Comparison of ENCODE assay signal across 8 mouse cellular contexts in the genomic region with DNA sequence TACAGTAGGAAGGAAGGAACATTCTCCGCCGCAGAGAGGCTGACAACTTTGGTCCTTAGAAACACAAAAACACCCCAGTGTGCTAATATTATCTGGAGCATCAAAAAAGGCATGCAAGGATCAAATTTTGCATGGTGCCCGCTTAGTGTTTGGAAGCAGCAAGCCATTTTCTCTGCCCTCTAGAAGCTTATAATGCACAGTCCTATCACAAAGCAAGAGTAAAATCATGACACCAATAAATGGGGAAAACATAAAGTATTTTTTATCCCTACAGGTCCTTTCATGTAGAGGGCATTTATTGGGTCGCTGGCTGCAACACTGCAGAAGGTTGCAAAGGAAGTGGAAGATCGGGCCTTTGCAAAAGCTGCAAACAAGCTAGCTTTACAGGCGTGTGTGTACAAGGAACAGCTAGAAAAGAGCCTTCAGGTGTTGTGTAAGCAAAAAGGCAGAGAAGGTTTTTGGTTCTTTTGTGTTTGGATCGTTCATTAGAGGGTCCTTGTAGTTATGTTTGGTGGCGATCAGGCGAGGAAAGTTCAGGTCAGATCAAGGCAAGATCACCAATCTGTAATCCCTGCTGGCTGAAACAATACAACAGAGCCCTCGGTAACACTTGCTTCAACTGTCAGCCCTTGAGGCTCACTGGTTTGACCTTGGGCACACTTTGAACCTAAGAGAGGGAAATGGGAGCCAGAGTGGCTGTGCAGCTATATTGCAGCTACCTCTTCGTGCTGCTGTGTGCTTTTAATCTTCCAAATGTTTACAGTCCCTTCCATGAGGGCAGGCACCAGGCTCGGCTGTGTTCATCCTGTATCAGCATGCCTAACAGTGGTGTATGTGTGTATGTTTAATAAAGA. TPM values are rescaled to one million over a fixed set of nuclear protein-coding genes. Genes with fewer than 3 reads are reported as not detected.
DNase-seq lines count a peak whose midpoint lies in the region; ATAC-seq and TF ChIP-seq lines count a peak whose summit lies in the region.
"Had no signal": no experiment of that assay in that cellular context is flagged by ENCODE, and none has a peak within 500 bp of the region (broad histone marks: within the 10 kb centered on the region; RNA-seq: fewer than 3 reads in every experiment).

No protein-coding gene starts in this region.

- WGBS in hindbrain, embryonic 16.5 days: 6% methylated on average over 12 of the region's 12 CpGs
- 7% methylated on average over 12 of the region's 12 CpGs for WGBS in midbrain, embryonic 12.5 days

- no peak for TF ChIP-seq CTCF in cortical plate, adult 2 months (IDR thresholded peaks at IDR 0.05; ENCODE audit: extremely low read depth, insufficient read depth, low read length)

- no peaks in the 10 kb centered on the region for H3K27me3 ChIP-seq in hindbrain, embryonic 16.5 days (replicated peaks; ENCODE audit: control insufficient read depth, insufficient read depth, low read length)
- no peaks in the 10 kb centered on the region for H3K27me3 ChIP-seq in midbrain, embryonic 12.5 days

- no peak; the same call in 1 of the 2 replicates for ATAC-seq in hindbrain, embryonic 16.5 days
- no peak for ATAC-seq in midbrain, embryonic 12.5 days (ENCODE audit: low FRiP score, low read depth)

- DNase-seq in right cerebral cortex, postnatal 25 days: peak; percentile 25
- no peak for DNase-seq in right cerebral cortex, postnatal 36 days (ENCODE audit: low spot score in 2 of 2)
- no peak for DNase-seq in urinary bladder, postnatal 14 days (ENCODE audit: low spot score)
- DNase-seq in thymus, postnatal 36 days: no peak

- H3K9ac ChIP-seq in hindbrain, embryonic 16.5 days (ENCODE audit: low read depth, low read length): peak overlapping the region; percentile 99
- H3K9ac ChIP-seq in midbrain, embryonic 12.5 days (replicated peaks): peak overlapping the region; percentile 93

- peak overlapping the region; percentile 75 for H3K4me2 ChIP-seq in hindbrain, embryonic 16.5 days (ENCODE audit: low read length)
- peak overlapping the region; percentile 69 for H3K4me2 ChIP-seq in midbrain, embryonic 12.5 days (replicated peaks)

- peak overlapping the region; percentile 53; the same call in 1 of the 2 replicates for H3K27ac ChIP-seq in cortical plate, adult 2 months (ENCODE audit: insufficient read depth, low read length)
- peak overlapping the region; percentile 98 for H3K27ac ChIP-seq in hindbrain, embryonic 16.5 days (ENCODE audit: low read depth, low read length)
- H3K27ac ChIP-seq in midbrain, embryonic 12.5 days (replicated peaks): peak overlapping the region; percentile 97

- peaks cover 6% of the 10 kb centered on the region for H3K4me1 ChIP-seq in cortical plate, adult 2 months (ENCODE audit: control insufficient read depth, insufficient read depth, low read length)
- H3K4me1 ChIP-seq in hindbrain, embryonic 16.5 days (ENCODE audit: control insufficient read depth, insufficient read depth, low read depth, low read length): peaks cover 30% of the 10 kb centered on the region
- peaks cover 39% of the 10 kb centered on the region for H3K4me1 ChIP-seq in midbrain, embryonic 12.5 days

- H3K9me3 ChIP-seq in hindbrain, embryonic 16.5 days (ENCODE audit: control insufficient read depth, low read length): no peaks in the 10 kb centered on the region
- no peaks in the 10 kb centered on the region for H3K9me3 ChIP-seq in midbrain, embryonic 12.5 days

- H3K36me3 ChIP-seq in hindbrain, embryonic 16.5 days (ENCODE audit: control insufficient read depth, insufficient read depth, low read length): no peaks in the 10 kb centered on the region
- H3K36me3 ChIP-seq in midbrain, embryonic 12.5 days: no peaks in the 10 kb centered on the region

- peak overlapping the region; percentile 74 for H3K4me3 ChIP-seq in cortical plate, adult 2 months (ENCODE audit: insufficient read depth, low read length)
- H3K4me3 ChIP-seq in hindbrain, embryonic 16.5 days (ENCODE audit: low read length): peak overlapping the region; percentile 95
- H3K4me3 ChIP-seq in midbrain, embryonic 12.5 days: peak overlapping the region; percentile 90

- no peak for TF ChIP-seq POLR2A in cortical plate, adult 2 months (IDR thresholded peaks at IDR 0.05; ENCODE audit: extremely low read depth, insufficient read depth, low read length)

RNA-seq across cellular contexts. Expression of gene Upp2, which starts 1.0 kb away (rescaled TPM):
- polyA plus RNA-seq in cortical plate, adult 2 months (2012; rRNA removed): 38.1 and 41.1 TPM in 2 replicates
- polyA plus RNA-seq in hindbrain, embryonic 16.5 days (2015; fragmentation: Nextera tagmentation; extraction: Ambion mirVana): 14.6 and 15.1 TPM in 2 replicates
- 7.4 and 8.1 TPM in 2 replicates for polyA plus RNA-seq in midbrain, embryonic 12.5 days (2016; fragmentation: Nextera tagmentation; extraction: Ambion mirVana)
- polyA plus RNA-seq: erythroblast, embryonic 14.5 days had no signal

RNA-seq across cellular contexts. Expression of gene Acvr1, which starts 1.1 kb away (rescaled TPM):
- 19.5 and 20.3 TPM in 2 replicates for polyA plus RNA-seq in cortical plate, adult 2 months (2012; rRNA removed)
- 4.6 and 5.1 TPM in 2 replicates for polyA plus RNA-seq in hindbrain, embryonic 16.5 days (2015; fragmentation: Nextera tagmentation; extraction: Ambion mirVana)
- polyA plus RNA-seq in midbrain, embryonic 12.5 days (2016; fragmentation: Nextera tagmentation; extraction: Ambion mirVana): 3.8 and 4.7 TPM in 2 replicates
- polyA plus RNA-seq: erythroblast, embryonic 14.5 days had no signal
